Mouse (Mus musculus): ENCODE measurements at regions not wholly inside any gene's neighbourhood (a gene's known extent, or its start where the extent isn't known, plus 50 kb on each side); places are given as distances from the start of the nearest gene placed in this dataset.

GRCm38 (mm10) chr12:15222497-15223170 is 594.1 kb downstream of the Trib2 start:
- no peak overlapping the region for H3K4me3 ChIP-seq (ENCODE audit: low read depth, low read length)
- WGBS (ENCODE audit: insufficient replicate concordance), result 84% methylated on average over 5 of the region's 5 CpGs

GRCm38 (mm10) chr12:15218504-15218903 is 598.2 kb downstream of the Trib2 start:
- Histone ChIP-seq H3K27me3 (ENCODE audit: control insufficient read depth, insufficient read depth, low read length) (no peaks in the 10 kb centered on the region), H3K9ac (ENCODE audit: low read depth, low read length) (no peak overlapping the region), H3K4me2 (no peak overlapping the region), H3K9me3 (replicated peaks; ENCODE audit: control insufficient read depth, low read length) (no peaks in the 10 kb centered on the region), H3K4me3 (ENCODE audit: low read depth, low read length) (no peak overlapping the region), H3K4me1 (ENCODE audit: control insufficient read depth, insufficient read depth, low read length) (no peaks in the 10 kb centered on the region), H3K36me3 (ENCODE audit: control insufficient read depth, insufficient read depth, low read length) (no peaks in the 10 kb centered on the region), H3K27ac (ENCODE audit: low read depth, low read length) (no peak overlapping the region)
- no peak for ATAC-seq (replicated peaks; ENCODE audit: insufficient number of reproducible peaks, low FRiP score, low TSS enrichment)
- 75% methylated on average over 8 of the region's 8 CpGs for WGBS (ENCODE audit: insufficient replicate concordance)

More at GRCm38 (mm10) chr12:15222497-15223170, 594.1 kb downstream of the Trib2 start:
- Histone ChIP-seq H3K27ac (ENCODE audit: low read depth, low read length) (no peak overlapping the region), H3K27me3 (ENCODE audit: control insufficient read depth, insufficient read depth, low read length) (no peaks in the 10 kb centered on the region), H3K9ac (ENCODE audit: low read depth, low read length) (no peak overlapping the region), H3K4me1 (ENCODE audit: control insufficient read depth, insufficient read depth, low read length) (no peaks in the 10 kb centered on the region), H3K4me2 (no peak overlapping the region), H3K9me3 (replicated peaks; ENCODE audit: control insufficient read depth, low read length) (no peaks in the 10 kb centered on the region), H3K36me3 (ENCODE audit: control insufficient read depth, insufficient read depth, low read length) (no peaks in the 10 kb centered on the region)
- no peak for ATAC-seq (replicated peaks; ENCODE audit: insufficient number of reproducible peaks, low FRiP score, low TSS enrichment)

DNA sequence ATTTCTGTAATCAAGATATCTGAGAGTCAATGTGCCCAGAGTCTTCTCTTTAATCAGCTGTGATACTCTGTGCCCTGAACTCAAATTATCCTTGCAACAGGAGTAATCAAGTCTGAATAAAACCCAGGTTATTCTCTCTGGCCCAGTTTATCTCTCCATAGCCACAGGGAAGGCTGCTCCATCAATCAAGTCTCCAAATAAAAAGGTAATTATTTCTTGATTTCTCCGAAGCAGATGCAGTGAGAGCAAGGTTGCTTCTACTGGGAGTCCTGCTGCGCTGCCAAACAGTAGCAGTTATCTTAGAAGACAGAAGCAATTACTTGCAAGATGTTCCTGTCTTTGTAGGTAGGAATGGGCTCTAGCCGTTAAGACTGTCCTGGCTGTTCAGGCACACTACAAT is 600.5 kb downstream of the Trib2 start:
- no peak overlapping the region for H3K4me2 ChIP-seq
- no peaks in the 10 kb centered on the region for H3K27me3 ChIP-seq (ENCODE audit: control insufficient read depth, insufficient read depth, low read length)
- no peak overlapping the region for H3K4me3 ChIP-seq (ENCODE audit: low read depth, low read length)
- no peaks in the 10 kb centered on the region for H3K9me3 ChIP-seq (replicated peaks; ENCODE audit: control insufficient read depth, low read length)
- H3K4me1 ChIP-seq (ENCODE audit: control insufficient read depth, insufficient read depth, low read length), result no peaks in the 10 kb centered on the region
- ATAC-seq (replicated peaks; ENCODE audit: insufficient number of reproducible peaks, low FRiP score, low TSS enrichment), result no peak
- no peak overlapping the region for H3K9ac ChIP-seq (ENCODE audit: low read depth, low read length)
- H3K36me3 ChIP-seq (ENCODE audit: control insufficient read depth, insufficient read depth, low read length), result no peaks in the 10 kb centered on the region
- H3K27ac ChIP-seq (ENCODE audit: low read depth, low read length), result no peak overlapping the region
- 72% methylated on average over 3 of the region's 3 CpGs for WGBS (ENCODE audit: insufficient replicate concordance)

GRCm38 (mm10) chr12:15174411-15175041 is 642.2 kb downstream of the Trib2 start:
- H3K27ac ChIP-seq (ENCODE audit: low read depth, low read length), result no peak overlapping the region
- no peak overlapping the region for H3K4me2 ChIP-seq
- no peaks in the 10 kb centered on the region for H3K4me1 ChIP-seq (ENCODE audit: control insufficient read depth, insufficient read depth, low read length)
- no peak for ATAC-seq (replicated peaks; ENCODE audit: insufficient number of reproducible peaks, low FRiP score, low TSS enrichment)
- H3K9ac ChIP-seq (ENCODE audit: low read depth, low read length), result no peak overlapping the region
- no peaks in the 10 kb centered on the region for H3K27me3 ChIP-seq (ENCODE audit: control insufficient read depth, insufficient read depth, low read length)
- no peak overlapping the region for H3K4me3 ChIP-seq (ENCODE audit: low read depth, low read length)
- H3K36me3 ChIP-seq (ENCODE audit: control insufficient read depth, insufficient read depth, low read length), result no peaks in the 10 kb centered on the region
- 56% methylated on average over 6 of the region's 6 CpGs for WGBS (ENCODE audit: insufficient replicate concordance)
- no peaks in the 10 kb centered on the region for H3K9me3 ChIP-seq (replicated peaks; ENCODE audit: control insufficient read depth, low read length)

DNA sequence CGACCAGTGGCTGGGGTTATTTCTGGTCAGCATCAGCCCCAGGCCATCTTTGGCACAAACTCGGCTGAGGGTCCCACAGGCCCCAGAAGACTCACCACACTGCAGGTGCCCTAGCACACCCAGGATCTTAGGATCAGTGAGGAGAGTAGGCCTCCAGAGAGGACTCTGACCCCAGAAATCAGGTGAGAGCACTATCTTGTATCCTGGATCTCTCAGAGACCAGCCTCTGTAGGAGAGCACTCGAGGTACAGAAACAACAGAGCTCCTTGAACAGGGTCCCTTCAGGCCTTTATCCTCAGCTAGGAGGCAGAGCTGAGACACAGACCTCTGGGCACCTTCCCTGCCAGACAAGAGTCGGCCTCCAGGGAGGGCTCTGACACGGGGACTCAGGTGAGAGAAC is 654.1 kb downstream of the Trib2 start:
- no peak overlapping the region for H3K27ac ChIP-seq (ENCODE audit: low read depth, low read length)
- H3K4me1 ChIP-seq (ENCODE audit: control insufficient read depth, insufficient read depth, low read length), result no peaks in the 10 kb centered on the region
- 68% methylated on average over 5 of the region's 5 CpGs for WGBS (ENCODE audit: insufficient replicate concordance)

DNA sequence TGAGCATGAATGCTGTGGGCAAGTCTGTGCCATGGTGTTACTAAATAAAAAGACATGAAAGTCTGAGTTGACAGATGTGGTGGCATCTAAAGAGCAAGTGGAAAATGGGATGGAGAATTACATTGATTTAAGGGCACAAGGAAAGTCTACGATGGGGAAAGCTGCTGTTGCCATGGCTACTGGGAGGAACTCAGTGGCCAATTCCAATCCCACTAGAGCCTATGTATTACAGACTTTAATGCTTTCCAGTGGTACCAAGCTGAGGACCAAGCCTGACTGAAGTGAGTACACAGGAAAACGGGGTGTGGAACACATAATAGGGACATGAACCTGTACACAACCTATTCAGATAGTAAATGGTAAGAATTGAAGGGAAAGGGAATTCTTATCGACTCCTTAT is 654.9 kb downstream of the Trib2 start:
- no peak overlapping the region for H3K4me2 ChIP-seq
- WGBS (ENCODE audit: insufficient replicate concordance), result 67% methylated on average over 3 of the region's 3 CpGs
- no peaks in the 10 kb centered on the region for H3K36me3 ChIP-seq (ENCODE audit: control insufficient read depth, insufficient read depth, low read length)
- no peak overlapping the region for H3K27ac ChIP-seq (ENCODE audit: low read depth, low read length)
- no peak overlapping the region for H3K9ac ChIP-seq (ENCODE audit: low read depth, low read length)
- H3K27me3 ChIP-seq (ENCODE audit: control insufficient read depth, insufficient read depth, low read length), result no peaks in the 10 kb centered on the region
- H3K4me3 ChIP-seq (ENCODE audit: low read depth, low read length), result no peak overlapping the region
- H3K9me3 ChIP-seq (replicated peaks; ENCODE audit: control insufficient read depth, low read length), result no peaks in the 10 kb centered on the region
- no peaks in the 10 kb centered on the region for H3K4me1 ChIP-seq (ENCODE audit: control insufficient read depth, insufficient read depth, low read length)
- ATAC-seq (replicated peaks; ENCODE audit: insufficient number of reproducible peaks, low FRiP score, low TSS enrichment), result no peak

More for the DNA sequence above, 654.1 kb downstream of the Trib2 start:
- no peaks in the 10 kb centered on the region for H3K9me3 ChIP-seq (replicated peaks; ENCODE audit: control insufficient read depth, low read length)
- no peak overlapping the region for H3K4me2 ChIP-seq
- H3K27me3 ChIP-seq (ENCODE audit: control insufficient read depth, insufficient read depth, low read length), result no peaks in the 10 kb centered on the region
- no peak for ATAC-seq (replicated peaks; ENCODE audit: insufficient number of reproducible peaks, low FRiP score, low TSS enrichment)
- no peak overlapping the region for H3K9ac ChIP-seq (ENCODE audit: low read depth, low read length)
- no peak overlapping the region for H3K4me3 ChIP-seq (ENCODE audit: low read depth, low read length)
- no peaks in the 10 kb centered on the region for H3K36me3 ChIP-seq (ENCODE audit: control insufficient read depth, insufficient read depth, low read length)

DNA sequence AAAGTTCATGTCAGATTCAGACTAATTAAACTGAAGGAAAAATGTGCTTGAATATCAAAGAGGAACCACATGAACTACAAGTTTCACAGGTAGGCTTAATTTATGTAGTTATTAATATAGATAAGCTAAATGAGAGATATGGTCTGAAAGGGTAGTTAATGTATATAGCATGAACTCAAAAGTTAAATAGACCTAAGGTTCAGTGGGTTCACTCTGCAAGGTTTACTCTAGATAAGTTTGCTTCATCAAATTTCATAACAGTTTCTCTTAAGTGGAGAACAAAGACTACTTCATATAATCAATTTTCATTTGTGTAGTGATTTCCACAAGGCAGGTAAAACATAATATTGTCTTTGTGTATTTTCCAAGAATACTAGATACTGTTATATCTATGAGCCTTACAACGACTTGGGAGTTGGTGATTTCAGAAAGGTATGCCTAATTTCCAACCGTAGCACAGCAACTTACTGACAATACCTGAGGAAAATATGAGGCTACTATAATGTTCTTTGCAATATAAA is 656.2 kb downstream of the Trib2 start:
- H3K4me2 ChIP-seq, result no peak overlapping the region
- no peaks in the 10 kb centered on the region for H3K36me3 ChIP-seq (ENCODE audit: control insufficient read depth, insufficient read depth, low read length)
- H3K4me3 ChIP-seq (ENCODE audit: low read depth, low read length), result no peak overlapping the region
- no peak for ATAC-seq (replicated peaks; ENCODE audit: insufficient number of reproducible peaks, low FRiP score, low TSS enrichment)
- no peak overlapping the region for H3K27ac ChIP-seq (ENCODE audit: low read depth, low read length)
- H3K27me3 ChIP-seq (ENCODE audit: control insufficient read depth, insufficient read depth, low read length), result no peaks in the 10 kb centered on the region
- 84% methylated on average over 2 of the region's 2 CpGs for WGBS (ENCODE audit: insufficient replicate concordance)
- H3K9ac ChIP-seq (ENCODE audit: low read depth, low read length), result no peak overlapping the region
- H3K4me1 ChIP-seq (ENCODE audit: control insufficient read depth, insufficient read depth, low read length), result no peaks in the 10 kb centered on the region
- H3K9me3 ChIP-seq (replicated peaks; ENCODE audit: control insufficient read depth, low read length), result no peaks in the 10 kb centered on the region

GRCm38 (mm10) chr12:15146398-15146797 is 670.3 kb downstream of the Trib2 start:
- WGBS (ENCODE audit: insufficient replicate concordance), result 70% methylated on average over 2 of the region's 2 CpGs
- H3K27me3 ChIP-seq (ENCODE audit: control insufficient read depth, insufficient read depth, low read length), result no peaks in the 10 kb centered on the region
- no peaks in the 10 kb centered on the region for H3K4me1 ChIP-seq (ENCODE audit: control insufficient read depth, insufficient read depth, low read length)
- no peak overlapping the region for H3K4me3 ChIP-seq (ENCODE audit: low read depth, low read length)
- no peaks in the 10 kb centered on the region for H3K36me3 ChIP-seq (ENCODE audit: control insufficient read depth, insufficient read depth, low read length)
- ATAC-seq (replicated peaks; ENCODE audit: insufficient number of reproducible peaks, low FRiP score, low TSS enrichment), result no peak
- H3K9me3 ChIP-seq (replicated peaks; ENCODE audit: control insufficient read depth, low read length), result no peaks in the 10 kb centered on the region
- no peak overlapping the region for H3K4me2 ChIP-seq
- no peak overlapping the region for H3K27ac ChIP-seq (ENCODE audit: low read depth, low read length)
- H3K9ac ChIP-seq (ENCODE audit: low read depth, low read length), result no peak overlapping the region

DNA sequence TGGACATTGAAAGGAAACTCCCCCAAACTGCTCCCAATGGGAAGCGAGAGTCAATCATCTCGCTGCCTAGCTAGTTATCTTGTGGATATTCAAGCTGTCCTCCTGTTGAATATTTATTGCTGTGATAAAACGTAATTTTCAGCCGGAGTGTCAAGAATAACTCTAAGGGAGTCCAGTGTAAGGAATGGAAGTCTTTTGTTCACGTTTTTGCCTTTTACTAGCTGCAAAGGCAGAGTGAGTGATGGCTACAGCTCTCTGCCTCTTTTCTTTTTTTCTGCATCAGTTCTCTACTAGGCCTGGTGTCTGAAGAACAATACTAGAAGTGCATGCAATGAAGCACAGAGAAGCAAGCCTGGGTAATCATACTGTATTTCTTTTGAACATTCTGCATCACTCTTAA is 679.7 kb downstream of the Trib2 start:
- Histone ChIP-seq H3K4me1 (ENCODE audit: control insufficient read depth, insufficient read depth, low read length) (no peaks in the 10 kb centered on the region), H3K4me3 (ENCODE audit: low read depth, low read length) (no peak overlapping the region), H3K9ac (ENCODE audit: low read depth, low read length) (no peak overlapping the region), H3K4me2 (no peak overlapping the region), H3K9me3 (replicated peaks; ENCODE audit: control insufficient read depth, low read length) (no peaks in the 10 kb centered on the region), H3K27me3 (ENCODE audit: control insufficient read depth, insufficient read depth, low read length) (no peaks in the 10 kb centered on the region), H3K36me3 (ENCODE audit: control insufficient read depth, insufficient read depth, low read length) (no peaks in the 10 kb centered on the region), H3K27ac (ENCODE audit: low read depth, low read length) (no peak overlapping the region)
- WGBS (ENCODE audit: insufficient replicate concordance), result 65% methylated on average over 5 of the region's 5 CpGs
- ATAC-seq (replicated peaks; ENCODE audit: insufficient number of reproducible peaks, low FRiP score, low TSS enrichment), result no peak
